44 mouse cellular contexts compared by ENCODE assay signal in the genomic region with DNA sequence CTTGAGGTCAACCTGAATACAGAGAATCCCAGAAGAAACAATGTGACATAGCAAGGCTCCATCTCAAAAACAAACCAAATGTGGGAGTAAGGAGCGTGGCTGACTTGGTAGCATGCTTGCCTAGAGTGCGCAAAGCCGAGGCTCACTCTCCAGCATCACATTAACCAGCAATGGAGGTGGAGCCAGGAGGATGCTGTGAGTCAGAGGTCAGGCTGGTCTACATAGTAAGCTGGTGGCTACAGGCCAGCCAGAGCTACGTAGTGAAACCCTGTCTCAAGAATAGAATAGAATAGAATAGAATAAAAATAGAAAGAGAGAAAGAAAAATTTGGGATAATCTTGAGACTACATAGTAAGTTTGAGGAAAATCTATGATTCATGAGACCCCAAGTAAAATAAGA. TPM values are rescaled to one million over a fixed set of nuclear protein-coding genes. Genes with fewer than 3 reads are reported as not detected.
DNase-seq lines count a peak whose midpoint lies in the region.
"Had no signal": no experiment of that assay in that cellular context is flagged by ENCODE, and none has a peak within 500 bp of the region (broad histone marks: within the 10 kb centered on the region; RNA-seq: fewer than 3 reads in every experiment).

No protein-coding gene starts in this region.

- intact Hi-C loops in left cerebral cortex, postnatal 14 days (cut with DNase I) = no loop called here

- DNase-seq in adrenal gland, postnatal 10 days = peak; percentile 30
- DNase-seq in adrenal gland, postnatal 4 days (ENCODE audit: low spot score in 2 of 2) = no peak
- peak; percentile 45 for DNase-seq in 3134 (ENCODE audit: extremely low read depth, insufficient read length, low spot score)
- peak; percentile 74 for DNase-seq in MN1 (ENCODE audit: low spot score)
- peak; percentile 33 for DNase-seq in gonadal fat pad, adult 2 months (ENCODE audit: low read depth)
- DNase-seq in left cerebral cortex, postnatal 14 days (ENCODE audit: low spot score in 2 of 2) = no peak
- DNase-seq in right cerebral cortex, adult 2 months (ENCODE audit: low spot score in 2 of 2) = no peak
- DNase-seq: cerebellum, adult 2 months; cerebellum, postnatal 14 days; heart, postnatal 4 days; kidney, adult 18-20 months; left cerebral cortex, postnatal 4 days; lung, adult 18-20 months; right cerebral cortex, adult 18-20 months; right cerebral cortex, postnatal 4 days; thymus, postnatal 14 days had no signal

RNA-seq across cellular contexts. Expression of gene Gm11032, which starts 2.0 kb away (rescaled TPM):
- total RNA-seq in adrenal gland, postnatal 10 days (2021) = not detected
- total RNA-seq in adrenal gland, postnatal 4 days (2021) = not detected
- not detected in 2 replicates for polyA plus RNA-seq in gonadal fat pad, adult 2 months (2012; rRNA removed)
- total RNA-seq in left cerebral cortex, postnatal 14 days (2021) = not detected
- total RNA-seq: CH12.LX; ES-E14; gastrocnemius, adult 8-10 months; heart, adult 18-20 months; heart, postnatal 4 days; layer of hippocampus, adult 2 months; layer of hippocampus, postnatal 14 days; left cerebral cortex, adult 2 months; left cerebral cortex, postnatal 4 days; midbrain, postnatal 0 days had no signal
- polyA plus RNA-seq: C2C12; cerebellum, adult 2 months; cortical plate, adult 2 months; embryonic facial prominence, embryonic 14.5 days; erythroblast, embryonic 14.5 days; forebrain, embryonic 11.5 days; forebrain, embryonic 16.5 days; heart, embryonic 12.5 days; heart, postnatal 0 days; hindbrain, embryonic 14.5 days; kidney, embryonic 16.5 days; limb, embryonic 14.5 days; liver, embryonic 12.5 days; lung, postnatal 0 days; midbrain, embryonic 12.5 days; midbrain, postnatal 0 days; myocyte; neural tube, embryonic 12.5 days; Patski; spleen, adult 2 months; stomach, postnatal 0 days; urinary bladder, adult 2 months had no signal

RNA-seq across cellular contexts. Expression of gene Ascc2, which starts 15.7 kb away (rescaled TPM):
- 10 to 100 TPM; 26.7 to 27.6 TPM for total RNA-seq in adrenal gland, postnatal 10 days (2021)
- total RNA-seq in adrenal gland, postnatal 4 days (2021) = 10 to 100 TPM; 37.9 to 40.1 TPM
- polyA plus RNA-seq in gonadal fat pad, adult 2 months (2012; rRNA removed) = 14.5 and 16.7 TPM in 2 replicates
- total RNA-seq in left cerebral cortex, postnatal 14 days (2021) = 10 to 100 TPM; 18.6 to 19.8 TPM

RNA-seq across cellular contexts. Expression of gene Mtmr3, which starts 27.2 kb away (rescaled TPM):
- total RNA-seq in adrenal gland, postnatal 10 days (2021) = 10 to 100 TPM; 46.9 to 56.3 TPM
- total RNA-seq in adrenal gland, postnatal 4 days (2021) = 10 to 100 TPM; 81.9 to 85.2 TPM
- polyA plus RNA-seq in gonadal fat pad, adult 2 months (2012; rRNA removed) = 33.3 and 34.1 TPM in 2 replicates
- 10 to 100 TPM; 60.8 to 65.5 TPM for total RNA-seq in left cerebral cortex, postnatal 14 days (2021)

Comparison
In these comparisons a context has a peak if more than half of its experiments do, and no peak if none do; other contexts are left out.
1. DNase-seq: peak in adrenal gland, postnatal 10 days (single experiment), 3134 (single experiment), MN1 (single experiment) and gonadal fat pad, adult 2 months (single experiment); none in adrenal gland, postnatal 4 days (0 of 2), left cerebral cortex, postnatal 14 days (0 of 2) and right cerebral cortex, adult 2 months (0 of 2).